Mouse (Mus musculus) thymus, adult 18-20 months (tissue): ENCODE results near the gene Xxylt1.

Experiments
- DNase-seq, 2 experiments: peaks; one replicate each; pipeline ENCODE4 v3.0.0; 2022; ENCODE audit warnings: mixed read lengths in 2 of 2

Gene Xxylt1

DNA sequence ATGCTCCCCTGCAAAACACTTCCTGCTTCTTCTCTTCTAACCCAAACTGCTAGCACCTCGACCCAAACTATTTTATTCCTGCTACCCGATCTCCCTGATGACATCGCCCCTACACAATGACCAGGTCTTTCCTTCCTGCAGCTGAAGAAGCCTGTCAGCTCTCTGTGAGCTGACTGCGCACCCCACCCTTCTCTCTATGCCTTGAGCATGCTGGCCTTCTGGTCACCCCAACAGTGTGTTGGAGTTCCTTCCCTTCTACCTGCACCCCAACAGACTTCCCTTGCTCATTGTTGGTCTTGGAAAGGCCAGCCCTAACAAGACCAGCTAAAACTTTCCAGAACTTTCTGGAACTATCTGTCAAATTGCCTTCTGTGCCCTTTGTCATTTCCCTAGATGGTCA is 137.3 kb downstream of the Xxylt1 start:
- DNase-seq = no peak

DNA sequence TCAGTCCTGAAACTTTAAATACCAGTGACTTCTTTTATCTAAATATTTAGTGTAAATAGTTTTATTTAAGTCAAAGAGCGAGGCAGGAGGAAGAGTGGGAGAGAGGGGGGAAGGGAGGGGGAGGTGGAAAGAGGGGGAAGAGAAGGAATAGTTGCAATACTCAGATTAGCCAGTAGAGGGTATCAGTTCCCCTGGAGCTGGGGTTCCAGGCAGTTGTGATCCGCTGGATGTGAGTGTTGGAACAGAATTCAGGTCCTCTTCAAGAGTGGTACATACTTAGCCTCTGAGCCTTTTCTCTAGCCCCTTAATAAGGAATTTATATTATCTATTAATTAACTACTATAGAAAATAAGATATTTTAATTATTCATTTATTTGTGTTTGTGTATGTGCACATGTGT is 140.5 kb downstream of the Xxylt1 start:
- no peak for DNase-seq

DNA sequence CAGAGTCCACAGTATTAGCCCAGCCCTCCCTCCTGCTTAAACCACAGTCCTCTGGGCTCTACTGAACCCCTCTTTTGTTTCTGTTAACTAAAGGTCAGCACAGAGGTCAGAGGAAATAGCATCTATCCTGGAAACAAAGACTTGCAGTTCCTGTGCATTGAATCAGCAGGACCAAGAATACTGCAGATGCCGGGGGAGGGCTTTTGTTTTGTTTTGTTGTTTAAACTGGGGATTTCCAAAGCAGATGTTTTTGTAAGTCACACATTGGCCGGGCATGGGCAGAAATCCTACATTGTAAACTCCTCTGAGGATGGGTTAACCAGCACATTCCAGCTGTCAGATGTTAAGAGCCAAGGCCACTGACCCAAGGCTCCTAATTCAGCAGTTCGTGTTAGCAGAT is 141.3 kb downstream of the Xxylt1 start:
- no peak for DNase-seq

DNA sequence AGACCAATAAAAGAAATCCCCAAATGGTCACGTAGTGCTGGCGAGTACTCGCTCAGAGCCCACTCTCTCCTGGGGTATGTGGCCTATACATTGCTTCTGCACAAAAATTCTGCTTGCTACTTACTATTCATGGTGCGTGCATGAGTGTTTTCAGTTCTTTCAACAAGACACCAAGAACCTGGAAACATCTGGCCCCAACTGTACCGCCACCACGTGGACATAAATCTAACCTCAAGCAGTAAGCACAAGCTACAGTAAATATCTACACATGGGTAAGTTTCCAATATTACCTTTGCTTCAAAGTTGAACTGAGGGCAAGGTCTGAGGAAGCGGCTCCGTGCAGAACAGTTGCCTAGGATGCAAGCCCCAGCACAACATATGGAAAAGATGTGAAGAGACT is 142.0 kb downstream of the Xxylt1 start:
- DNase-seq = no peak

DNA sequence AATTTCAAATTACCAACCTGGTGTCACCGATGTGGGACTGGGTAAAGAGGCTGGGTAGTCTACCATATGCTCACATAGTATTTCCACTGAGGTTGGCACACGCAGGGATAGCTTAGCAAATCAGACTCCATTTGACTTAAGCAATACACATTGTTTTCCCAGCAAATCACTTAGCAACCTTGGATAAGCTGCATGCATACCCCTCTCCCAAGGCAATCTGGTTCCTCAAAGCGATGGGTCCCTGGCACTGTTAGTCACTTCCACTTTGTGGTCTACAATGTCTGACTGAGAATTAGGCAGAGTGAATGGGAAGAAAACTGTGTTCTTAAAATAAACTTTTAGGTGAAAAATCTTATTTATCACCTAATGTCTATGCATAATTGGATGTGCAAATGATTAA is 142.6 kb downstream of the Xxylt1 start:
- DNase-seq = no peak

DNA sequence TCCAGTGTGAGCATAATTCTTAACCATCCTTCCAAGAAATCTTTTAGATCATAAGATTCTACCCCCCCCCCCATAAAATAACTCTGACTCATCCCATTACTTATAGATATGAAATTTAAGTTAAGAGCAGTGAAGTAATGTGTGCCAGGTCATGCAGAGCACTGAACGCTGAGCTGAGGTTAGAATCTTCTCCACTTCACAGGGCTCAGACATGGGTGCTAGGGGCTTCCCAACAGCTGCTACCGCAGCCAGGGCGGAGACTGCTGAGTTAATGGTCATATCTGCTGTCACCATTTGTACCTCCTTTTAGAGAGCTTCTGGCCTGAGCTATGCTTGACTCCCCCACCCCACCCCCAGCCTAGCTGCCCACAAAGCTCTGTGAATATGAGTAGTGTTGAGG is 143.6 kb downstream of the Xxylt1 start:
- DNase-seq = no peak

DNA sequence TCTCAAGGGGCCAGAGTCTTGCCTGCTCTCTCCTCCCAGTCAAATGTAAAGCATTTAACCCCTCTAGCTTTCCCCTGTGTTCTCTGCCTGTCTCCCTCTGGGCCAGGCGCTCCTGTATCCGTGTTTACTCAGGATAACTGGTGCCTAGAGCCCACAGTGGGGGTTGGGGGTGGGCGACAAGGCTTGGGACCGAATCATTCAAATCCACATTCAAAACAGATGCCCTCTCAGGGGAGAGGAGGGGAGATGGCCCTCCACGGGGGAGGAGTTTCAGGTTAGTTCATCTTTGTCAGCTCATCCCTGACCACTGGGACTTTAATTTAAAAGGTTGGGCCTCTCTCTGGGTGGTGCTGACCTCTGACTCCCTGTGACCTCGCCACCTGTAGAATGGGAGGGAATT is 144.8 kb downstream of the Xxylt1 start:
- DNase-seq = no peak

DNA sequence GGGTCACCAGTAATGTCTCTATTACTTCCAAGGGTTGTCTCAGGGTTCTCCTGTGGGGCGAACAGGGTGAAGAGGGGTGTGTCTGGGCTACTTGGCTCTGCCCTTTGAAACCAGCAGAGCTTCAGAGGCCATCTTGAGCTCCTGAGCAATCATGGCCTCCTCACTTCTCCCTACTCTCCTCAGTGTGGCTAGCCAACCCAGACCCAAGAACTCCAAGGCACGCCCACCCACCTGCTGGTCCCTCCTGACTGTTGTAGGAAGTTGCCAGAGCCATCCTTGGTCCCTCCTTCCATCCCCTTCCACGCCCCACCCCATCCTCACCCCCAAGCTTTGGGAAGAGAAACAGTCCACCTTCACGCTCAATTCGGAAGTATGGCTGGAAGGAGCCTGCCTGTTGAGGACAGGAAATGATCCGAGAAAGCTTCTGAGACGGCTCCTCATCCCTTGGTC is 145.2 kb downstream of the Xxylt1 start:
- no peak for DNase-seq

DNA sequence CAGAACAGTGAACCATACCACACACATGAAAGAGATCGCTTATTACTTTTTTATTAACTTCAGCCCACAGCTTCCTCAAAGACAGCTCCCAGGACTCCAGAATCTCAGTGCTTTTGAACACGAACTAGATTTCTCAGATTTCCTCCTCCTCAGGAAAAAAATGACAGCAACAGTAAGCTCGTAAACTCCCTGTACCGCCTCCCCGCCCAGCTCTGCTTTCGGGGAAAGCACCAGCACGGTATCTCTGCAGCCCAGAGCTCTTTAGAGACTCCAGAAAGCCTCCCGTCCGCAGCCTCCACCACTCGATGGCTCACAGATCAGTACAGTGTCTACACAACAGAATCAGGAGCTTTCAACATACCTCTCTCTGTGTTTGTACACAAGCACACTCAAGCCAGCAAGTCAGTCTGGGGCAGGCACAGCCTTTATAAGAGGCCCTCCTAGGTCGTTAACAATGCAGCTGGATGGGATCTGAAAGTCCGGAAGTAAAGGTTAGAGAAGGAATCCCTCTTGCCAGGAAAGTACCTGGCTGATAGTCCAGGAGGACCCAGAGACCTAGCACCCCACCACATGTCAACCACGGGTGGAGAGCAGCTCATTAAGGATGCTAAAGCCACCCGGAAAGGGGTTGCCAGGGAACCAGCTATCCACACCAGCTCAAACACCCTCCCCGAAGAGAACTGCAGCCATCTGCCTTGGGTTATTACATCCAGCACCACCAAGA is 146.1 kb downstream of the Xxylt1 start:
- no peak for DNase-seq

DNA sequence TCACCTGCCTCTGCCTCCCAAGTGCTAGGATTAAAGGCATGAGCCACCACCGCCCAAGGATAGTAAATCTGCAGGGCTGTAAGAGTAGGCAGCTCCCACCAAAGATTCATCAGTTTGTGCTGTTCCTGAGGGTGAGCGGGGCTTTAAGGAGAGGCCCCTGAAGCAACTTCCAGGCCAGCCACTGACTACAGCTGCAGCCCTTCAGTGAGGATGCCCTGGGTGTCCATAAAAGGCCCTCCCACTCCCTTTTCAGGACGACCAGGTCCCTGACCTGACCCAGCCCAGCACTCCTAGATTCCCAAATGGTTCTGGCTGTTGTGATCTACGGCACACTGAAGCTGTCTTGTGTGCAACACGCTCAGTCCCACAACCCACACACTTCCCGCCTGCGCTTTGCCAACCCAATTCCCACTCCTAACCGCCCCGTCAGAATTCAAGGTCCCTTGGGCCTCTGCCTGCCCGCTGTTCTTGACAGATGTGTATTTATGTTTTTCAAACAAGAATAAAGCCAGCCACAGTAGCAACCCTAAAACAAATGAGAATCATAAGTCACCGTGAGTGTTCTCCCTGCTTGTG is 146.9 kb downstream of the Xxylt1 start:
- DNase-seq = no peak

DNA sequence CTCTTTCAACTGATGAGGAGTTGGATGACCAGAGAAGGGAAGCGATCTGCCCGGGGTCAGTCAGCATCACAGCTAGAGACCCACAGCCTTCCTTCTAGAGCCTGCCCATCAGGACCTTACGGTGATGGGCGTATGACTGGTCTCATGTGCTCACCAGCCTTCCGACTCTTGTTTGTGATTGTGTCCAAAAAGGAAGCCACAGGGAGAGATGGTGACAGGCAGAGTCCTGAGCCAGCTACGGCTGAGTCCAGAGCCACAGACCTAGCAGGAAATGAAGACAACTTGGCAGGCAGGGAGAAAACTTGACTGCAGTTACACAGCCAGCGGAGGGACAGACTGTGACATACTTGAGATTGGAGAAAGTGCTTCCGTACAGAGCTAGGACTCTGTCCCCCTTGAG is 147.9 kb downstream of the Xxylt1 start:
- DNase-seq = no peak

DNA sequence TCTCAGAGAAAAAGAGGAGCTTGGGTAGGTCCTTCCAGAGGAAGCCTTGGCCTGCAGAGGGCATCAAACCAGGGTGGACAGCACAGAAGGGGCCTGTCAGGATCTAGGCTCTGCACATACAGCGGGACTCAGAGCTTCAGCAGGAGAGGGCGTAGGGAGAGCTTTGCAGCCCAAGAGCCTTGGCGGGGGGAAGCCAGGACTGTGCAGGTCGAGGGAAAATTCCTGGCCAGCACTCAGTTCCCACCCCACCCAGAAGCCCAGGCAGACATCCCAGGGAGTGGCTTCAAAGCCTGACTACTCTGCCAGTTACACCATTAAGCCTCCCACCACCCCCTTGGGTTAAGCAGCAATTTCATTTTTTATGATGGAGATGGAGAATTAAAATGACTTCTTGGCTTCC is 148.4 kb downstream of the Xxylt1 start:
- DNase-seq = no peak

DNA sequence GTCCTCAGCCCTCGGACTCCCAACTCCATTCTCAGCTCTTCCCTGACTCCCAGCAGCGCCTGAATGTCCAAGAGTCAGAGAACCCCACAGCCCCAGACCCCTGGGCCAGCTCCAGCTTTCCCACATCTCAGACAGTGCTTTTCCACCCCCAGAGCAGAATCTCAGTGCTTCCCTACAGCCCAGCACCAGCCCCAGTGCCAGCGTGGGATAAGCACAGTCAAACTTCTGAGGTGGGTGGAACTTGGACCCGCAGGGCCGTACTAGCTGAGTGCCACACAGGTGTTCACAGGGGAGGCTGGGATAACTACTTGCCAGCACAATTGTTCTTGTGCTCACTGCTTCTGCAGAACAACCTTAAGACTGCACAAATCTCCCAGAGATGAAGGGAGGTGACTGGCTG is 149.0 kb downstream of the Xxylt1 start:
- no peak for DNase-seq

DNA sequence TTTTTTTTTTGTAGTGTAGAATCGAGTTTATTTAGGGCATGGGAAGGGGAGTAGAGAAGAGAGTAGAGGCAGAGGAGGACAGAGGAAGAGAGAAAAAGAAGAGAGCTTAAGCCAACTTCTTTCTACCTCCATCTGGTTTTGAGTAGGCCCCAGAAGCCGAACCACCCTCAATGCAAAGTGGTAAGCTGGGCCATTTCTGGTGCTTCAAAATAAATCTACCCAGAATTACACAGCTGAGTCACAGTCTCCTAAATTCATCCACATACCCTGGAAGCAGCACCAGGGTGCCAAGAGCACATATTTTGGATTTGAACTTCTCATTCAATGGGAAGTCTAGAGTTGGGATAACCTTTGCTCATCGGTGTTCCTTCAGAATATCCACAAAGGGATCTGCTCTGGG is 152.1 kb downstream of the Xxylt1 start:
- DNase-seq = no peak

DNA sequence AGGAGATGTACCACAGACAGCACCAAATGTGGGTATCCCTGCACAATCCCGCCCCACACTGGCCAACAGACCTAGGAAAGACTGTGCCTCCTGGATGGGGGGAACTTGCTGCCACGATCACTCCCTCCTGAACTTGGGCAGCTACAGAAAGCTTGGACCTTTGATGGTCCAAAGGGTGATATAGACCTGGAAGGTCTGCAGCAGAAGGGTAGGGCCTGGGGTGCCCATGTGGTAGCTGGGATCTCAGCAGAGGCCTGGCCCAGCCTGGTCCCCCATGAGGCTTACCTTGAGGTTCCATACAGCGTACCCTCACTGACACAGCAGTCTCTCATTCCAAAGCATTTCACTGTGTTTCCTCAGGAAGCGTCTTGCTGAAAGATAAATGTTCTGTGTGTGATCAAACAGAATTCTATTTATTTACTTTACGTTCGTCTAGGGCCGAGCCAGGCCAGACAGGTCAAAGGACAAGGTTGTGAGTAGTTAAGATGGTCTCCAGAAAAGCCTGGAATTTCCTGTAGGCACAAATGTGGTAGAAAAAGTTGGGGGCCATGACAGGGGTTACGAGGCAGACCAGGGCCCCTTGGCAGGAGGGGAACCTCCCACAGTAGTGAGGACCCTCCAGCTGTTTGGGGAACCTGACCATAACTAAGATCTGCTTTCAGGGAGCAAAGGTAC is 153.0 kb downstream of the Xxylt1 start:
- no peak for DNase-seq

DNA sequence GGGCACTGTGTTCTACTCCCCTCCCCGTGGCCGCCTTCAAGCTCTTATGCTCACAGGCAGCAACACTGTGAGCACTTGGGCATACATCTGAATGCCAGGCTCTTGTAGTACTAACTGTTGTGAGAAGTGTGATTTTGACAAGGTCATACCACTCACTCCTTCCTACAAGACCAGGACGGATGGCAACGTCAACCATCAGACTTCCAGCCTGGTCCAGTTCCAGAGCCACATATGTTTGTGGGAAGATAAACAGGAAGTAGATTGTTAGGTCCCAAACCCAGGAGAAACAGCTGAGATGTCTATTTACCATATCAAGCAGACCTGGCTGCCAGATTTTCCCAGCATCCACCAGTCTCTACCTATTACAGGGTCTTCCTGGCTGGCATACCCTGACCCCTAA is 155.7 kb downstream of the Xxylt1 start:
- DNase-seq = no peak

DNA sequence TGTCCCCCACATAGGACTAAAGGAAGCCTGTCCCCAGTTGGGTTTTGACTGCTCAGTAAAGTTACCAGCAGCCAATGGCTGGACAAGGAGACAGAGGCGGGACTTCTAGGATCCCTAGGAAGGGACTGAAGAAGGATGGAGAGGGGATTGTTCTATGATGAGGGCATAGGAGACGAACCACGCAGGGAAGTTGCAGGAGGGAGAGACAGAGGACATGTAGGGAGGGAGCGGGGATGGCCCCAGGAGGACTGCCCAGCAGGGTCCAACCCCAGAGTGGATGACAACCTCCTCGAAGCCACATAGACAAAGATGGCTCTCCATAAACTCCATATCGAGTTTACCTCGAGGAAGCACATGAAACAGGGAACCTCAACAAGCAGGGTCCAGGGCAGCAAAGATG is 157.3 kb downstream of the Xxylt1 start:
- no peak for DNase-seq

DNA sequence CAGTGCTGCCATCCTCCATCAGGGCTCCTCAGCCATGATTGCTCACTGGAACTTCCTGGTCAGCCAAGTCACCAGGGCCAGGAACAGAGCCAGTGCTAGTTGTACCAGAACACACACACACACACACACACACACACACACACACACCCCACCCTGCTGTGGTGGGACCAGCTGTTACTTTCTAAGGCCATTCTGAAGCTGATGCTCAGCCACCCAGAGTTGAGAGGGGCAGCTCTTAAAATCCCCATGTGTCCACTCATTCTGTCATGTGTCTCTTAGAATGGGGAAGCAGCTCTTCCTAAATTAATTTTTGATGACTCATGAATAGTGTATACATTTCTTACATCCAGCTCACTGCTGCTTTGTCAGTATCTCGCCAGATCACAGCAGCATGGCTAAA is 158.7 kb downstream of the Xxylt1 start:
- no peak for DNase-seq

DNA sequence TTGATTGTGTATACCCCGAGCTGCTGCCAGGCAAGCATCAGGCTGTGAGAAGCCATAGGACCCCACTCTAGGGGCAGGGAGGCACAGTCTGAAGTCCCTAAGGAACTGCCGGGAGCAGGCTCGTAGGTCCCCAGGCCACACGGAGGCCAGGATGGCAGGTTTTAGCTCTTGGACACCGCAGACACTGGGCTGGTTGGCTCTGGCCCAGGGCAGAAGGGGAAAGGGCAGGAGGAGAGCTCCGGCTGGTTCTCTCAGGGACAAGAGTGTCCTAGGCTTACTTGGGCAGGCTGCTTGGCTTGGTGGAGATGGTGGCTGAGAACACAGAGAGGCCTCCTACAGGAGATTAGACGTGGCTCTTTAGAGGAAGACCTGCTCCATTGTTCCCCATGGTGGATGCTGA is 162.4 kb downstream of the Xxylt1 start:
- DNase-seq = no peak

DNA sequence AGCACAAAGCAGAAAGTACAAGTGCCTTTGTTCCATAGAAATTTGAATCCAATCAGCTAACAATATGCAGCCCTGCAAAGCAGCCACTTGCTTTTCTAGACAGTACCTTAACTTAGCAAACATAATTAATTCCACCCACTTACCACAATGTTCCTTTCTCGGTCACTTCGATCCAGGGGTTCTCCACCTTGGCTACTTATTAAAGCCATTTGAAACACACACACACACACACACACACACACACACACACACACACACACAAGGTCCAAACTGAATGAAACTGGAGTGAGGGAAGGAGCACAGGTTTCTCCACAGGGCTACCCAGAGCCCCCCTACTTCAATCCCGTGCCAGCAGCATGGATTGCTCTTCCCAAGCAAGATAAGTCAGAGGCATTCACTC is 164.3 kb downstream of the Xxylt1 start:
- no peak for DNase-seq

DNA sequence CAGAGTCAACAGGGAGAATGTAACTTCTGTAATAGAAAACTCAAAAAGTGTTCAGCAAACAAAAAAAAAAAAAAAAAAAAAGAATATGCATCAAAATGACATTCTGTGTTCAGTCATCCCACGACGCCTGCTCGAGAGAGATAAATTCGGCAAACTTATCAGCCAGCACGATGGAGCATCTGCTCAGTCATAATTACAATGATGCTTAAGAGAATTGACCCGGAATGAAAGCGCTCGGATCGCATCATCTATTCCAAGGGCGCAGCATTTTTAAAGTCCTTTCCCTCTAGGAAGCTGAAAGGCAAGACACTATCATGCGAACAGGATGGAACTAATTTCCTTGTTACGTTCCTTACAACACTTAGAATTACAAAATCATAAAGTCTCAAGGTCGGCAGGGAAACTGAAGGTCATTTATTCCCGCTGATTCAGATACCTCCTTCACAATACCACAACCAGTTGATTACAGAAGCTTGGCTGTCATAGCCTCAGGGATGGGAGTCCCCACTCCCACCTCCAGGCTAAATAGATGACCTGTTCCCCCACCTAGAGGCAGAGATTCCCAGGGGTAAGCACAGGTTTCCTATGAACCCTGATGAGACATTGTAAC is 165.5 kb downstream of the Xxylt1 start:
- no peak for DNase-seq
